Mouse (Mus musculus) thymus, adult 2 months (tissue): ENCODE data around the gene Rpl24.

Source experiments
- CTCF ChIP-seq: fragments of 200-500 bp; IDR thresholded peaks from 2 replicates; pipeline ENCODE4 v1.5.1; 2012; ENCODE audit warnings: mild to moderate bottlenecking, control low read depth, low read length, moderate library complexity, borderline replicate concordance; ENCODE audit not compliant: control insufficient read depth, poor library complexity, insufficient read depth; ENCODE audit errors: extremely low read depth
- POLR2A ChIP-seq: fragments of 200-500 bp; IDR thresholded peaks from 2 replicates; pipeline ENCODE4 v1.6.1; 2012; ENCODE audit warnings: mild to moderate bottlenecking, low read length, control low read depth, moderate library complexity; ENCODE audit not compliant: control insufficient read depth, poor library complexity, insufficient read depth; ENCODE audit errors: extremely low read depth

DNA sequence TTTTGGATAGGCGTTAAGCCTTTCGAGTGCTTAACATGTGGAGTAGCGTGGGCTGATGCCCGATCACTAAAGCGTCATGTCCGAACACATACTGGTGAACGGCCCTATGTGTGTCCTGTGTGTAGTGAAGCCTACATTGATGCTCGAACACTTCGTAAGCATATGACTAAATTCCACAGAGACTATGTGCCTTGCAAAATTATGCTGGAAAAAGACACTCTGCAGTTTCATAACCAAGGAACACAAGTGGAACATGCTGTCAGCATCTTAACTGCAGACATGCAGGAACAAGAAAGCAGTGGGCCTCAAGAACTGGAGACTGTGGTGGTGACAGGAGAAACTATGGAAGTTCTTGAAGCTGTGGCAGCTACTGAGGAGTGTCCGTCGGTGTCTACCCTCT is 40.7 kb downstream of the Rpl24 start:
- TF ChIP-seq CTCF (no peak), POLR2A (no peak)
